Mouse (Mus musculus): ENCODE measurements around the gene Igfbp5. TPM values are rescaled to one million over a fixed set of nuclear protein-coding genes. Genes with fewer than 3 reads are reported as not detected.

Gene Igfbp5
- polyA plus RNA-seq, 1 experiment: 71.4 TPM

- DNase-seq (ENCODE audit: extremely low spot score in 1 of 2, low spot score in 1 of 2): no peak
Observed at GRCm38 (mm10) chr1:72815184-72815583, 59.5 kb downstream of the Igfbp5 start.

GRCm38 (mm10) chr1:72813639-72814403, 60.9 kb downstream of the Igfbp5 start:
- no peak for DNase-seq (ENCODE audit: extremely low spot score in 1 of 2, low spot score in 1 of 2)

- no peak for DNase-seq (ENCODE audit: extremely low spot score in 1 of 2, low spot score in 1 of 2)
Observed at GRCm38 (mm10) chr1:72813089-72813638, 61.5 kb downstream of the Igfbp5 start.

GRCm38 (mm10) chr1:72811061-72811460, 63.6 kb downstream of the Igfbp5 start:
- no peak for DNase-seq (ENCODE audit: extremely low spot score in 1 of 2, low spot score in 1 of 2)

- DNase-seq (ENCODE audit: extremely low spot score in 1 of 2, low spot score in 1 of 2): peak; percentile 34 to 74
Observed at GRCm38 (mm10) chr1:72809951-72810675, 64.6 kb downstream of the Igfbp5 start.

GRCm38 (mm10) chr1:72809304-72809703, 65.4 kb downstream of the Igfbp5 start:
- DNase-seq (ENCODE audit: extremely low spot score in 1 of 2, low spot score in 1 of 2): no peak

Other genes with a start within 250 kb of the Igfbp5 start
- not detected in 2 replicates for gene Ankar, start 174.3 kb downstream of the Igfbp5 start, polyA plus RNA-seq (2012; rRNA removed)
- 804 and 928 TPM in 2 replicates for gene Rpl37a, start 163.6 kb downstream of the Igfbp5 start, polyA plus RNA-seq (2012; rRNA removed)
- 122 and 133 TPM in 2 replicates for gene Igfbp2, start 50.4 kb downstream of the Igfbp5 start, polyA plus RNA-seq (2012; rRNA removed)
- gene Tnp1, start 141.0 kb upstream of the Igfbp5 start, polyA plus RNA-seq (2012; rRNA removed): not detected in 2 replicates

Data from frontal cortex, adult 2 months (tissue).